Mouse (Mus musculus) neural tube, embryonic 15.5 days (tissue): ENCODE results near the gene Sytl2. TPM values are rescaled to one million over a fixed set of nuclear protein-coding genes. Genes with fewer than 3 reads are reported as not detected.

ENCODE experiments used
- ATAC-seq: fragments of 200-750 bp; cut with Nextera tagmentation; 2 replicates; pipeline ENCODE4 v1.8.0; 2017; ENCODE audit warnings: mild to moderate bottlenecking, moderate TSS enrichment, moderate library complexity; ENCODE audit not compliant: low FRiP score
- H3K27ac ChIP-seq: fragments of 300-500 bp; sonication (generic); replicated peaks from 2 replicates; pipeline ENCODE4 v1.5.1; 2015; ENCODE audit warnings: mild to moderate bottlenecking, inconsistent platforms
- H3K27me3 ChIP-seq: fragments of 300-500 bp; sonication (generic); replicated peaks from 2 replicates; pipeline ENCODE4 v1.6.1; 2015; ENCODE audit warnings: inconsistent platforms
- H3K36me3 ChIP-seq: fragments of 300-500 bp; sonication (generic); 2 replicates; pipeline ENCODE4 v1.6.1; 2015; ENCODE audit warnings: inconsistent platforms
- H3K4me1 ChIP-seq: fragments of 300-500 bp; sonication (generic); 2 replicates; pipeline ENCODE4 v1.6.1; 2015; ENCODE audit warnings: inconsistent platforms
- H3K4me2 ChIP-seq: fragments of 300-500 bp; sonication (generic); 2 replicates; pipeline ENCODE4 v1.6.1; 2015; ENCODE audit warnings: inconsistent platforms, mild to moderate bottlenecking, moderate library complexity
- H3K4me3 ChIP-seq: fragments of 300-500 bp; sonication (generic); replicated peaks from 2 replicates; pipeline ENCODE4 v1.5.1; 2015; ENCODE audit warnings: mild to moderate bottlenecking, inconsistent platforms
- H3K9ac ChIP-seq: fragments of 300-500 bp; sonication (generic); replicated peaks from 2 replicates; pipeline ENCODE4 v1.6.1; 2015; ENCODE audit warnings: mild to moderate bottlenecking, inconsistent platforms
- H3K9me3 ChIP-seq: fragments of 300-500 bp; sonication (generic); replicated peaks from 2 replicates; pipeline ENCODE4 v1.6.1; 2016; ENCODE audit warnings: inconsistent platforms
- WGBS: fragments of 180-500 bp; shearing (Covaris S2); methylation state at CpG from one replicate; pipeline ENCODE4 v1.1.7; 2015; ENCODE audit warnings: mixed read lengths; 5-methylcytosine and 5-hydroxymethylcytosine counted together
- polyA plus RNA-seq: library from polyadenylated mRNA; unstranded; fragments of >200 nt; fragmentation: Nextera tagmentation; extraction: Ambion mirVana; gene quantifications from 2 replicates; pipeline ENCODE4 v1.2.1, GENCODE M21; 2015

The Sytl2 gene
- polyA plus RNA-seq, 1 experiment from 2014 or later: 10.1 TPM

DNA sequence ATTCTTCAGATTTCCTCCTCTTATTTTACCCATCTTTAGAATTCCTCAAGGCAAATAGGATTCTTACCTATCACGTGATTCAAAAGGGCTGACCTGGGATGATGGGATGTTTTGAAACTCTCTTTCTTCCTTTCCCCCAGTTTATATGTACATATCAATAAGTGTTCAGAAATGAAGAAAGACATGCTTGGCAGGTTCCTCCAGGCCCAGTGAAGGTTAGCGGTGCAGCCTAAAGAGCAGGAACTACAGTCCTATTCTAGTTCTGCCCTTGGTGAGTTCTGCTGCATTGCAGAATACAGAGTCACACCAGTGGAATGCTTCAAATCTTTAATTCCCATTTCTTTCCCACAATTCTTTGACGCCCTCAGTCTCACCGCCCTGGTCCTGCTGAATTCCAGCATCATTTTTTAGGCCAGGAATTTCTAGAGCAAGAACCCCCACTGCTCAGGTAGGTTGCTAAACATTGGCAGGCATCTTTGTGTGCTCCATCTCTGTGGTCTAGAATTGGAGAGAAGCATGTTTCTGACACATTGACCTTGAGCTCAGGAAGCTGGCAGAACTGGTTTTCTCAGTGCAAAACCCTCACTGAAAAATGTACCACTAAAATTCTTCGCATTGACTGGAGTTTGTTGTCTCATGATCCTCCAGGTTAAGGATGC, 45.9 kb downstream of the Sytl2 start:
- H3K27me3 ChIP-seq: no peaks in the 10 kb centered on the region
- 90% methylated on average over 5 of the region's 5 CpGs for WGBS
- no peaks in the 10 kb centered on the region for H3K4me1 ChIP-seq
- no peak for ATAC-seq
- H3K9me3 ChIP-seq: no peaks in the 10 kb centered on the region
- H3K36me3 ChIP-seq: no peaks in the 10 kb centered on the region
- no peak overlapping the region for H3K9ac ChIP-seq
- H3K4me2 ChIP-seq: no peak overlapping the region
- no peak overlapping the region for H3K4me3 ChIP-seq
- H3K27ac ChIP-seq: no peak overlapping the region

DNA sequence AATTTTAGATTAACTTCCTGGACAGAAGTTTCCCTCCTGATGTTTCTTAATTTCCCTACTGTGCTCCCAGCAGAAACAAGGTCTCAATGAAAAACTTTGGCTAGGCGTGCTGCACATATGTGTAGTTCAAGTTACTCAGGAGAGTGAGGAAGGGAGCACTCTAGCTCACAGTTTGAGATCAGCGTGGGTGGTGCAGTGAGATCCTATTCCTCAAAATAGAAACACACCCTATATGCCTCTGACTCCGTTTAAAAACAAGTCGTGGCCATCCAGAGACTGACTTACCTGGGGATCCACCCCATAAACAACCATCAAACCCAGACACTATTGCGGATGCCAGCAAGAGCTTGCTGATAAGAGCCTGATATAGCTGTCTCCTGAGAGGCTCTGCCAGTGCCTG, 47.0 kb downstream of the Sytl2 start:
- no peaks in the 10 kb centered on the region for H3K27me3 ChIP-seq
- no peak for ATAC-seq
- 83% methylated on average over 5 of the region's 5 CpGs for WGBS
- H3K4me1 ChIP-seq: no peaks in the 10 kb centered on the region
- H3K9me3 ChIP-seq: no peaks in the 10 kb centered on the region
- no peak overlapping the region for H3K4me3 ChIP-seq
- no peak overlapping the region for H3K9ac ChIP-seq
- no peaks in the 10 kb centered on the region for H3K36me3 ChIP-seq
- no peak overlapping the region for H3K27ac ChIP-seq
- H3K4me2 ChIP-seq: no peak overlapping the region

DNA sequence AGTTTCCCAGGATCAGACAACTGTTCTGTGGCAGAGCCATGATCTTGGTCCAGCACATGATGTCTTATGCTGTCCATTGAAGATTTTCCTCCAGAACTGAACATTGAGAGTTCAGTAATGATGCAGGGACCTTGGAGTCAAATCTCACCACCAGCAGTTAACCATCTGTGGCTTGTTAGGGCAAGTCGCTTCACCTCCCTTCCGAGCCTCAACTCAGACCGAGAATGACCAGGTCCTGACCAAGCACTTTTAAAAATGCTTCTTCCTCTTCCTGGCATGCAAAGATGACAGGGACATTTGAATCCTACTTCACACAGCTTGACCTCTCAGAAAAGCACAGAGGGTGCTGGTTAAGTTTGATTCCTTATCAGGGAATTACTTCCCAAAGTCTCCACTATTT, 50.1 kb downstream of the Sytl2 start:
- 94% methylated on average over 3 of the region's 3 CpGs for WGBS
- H3K9me3 ChIP-seq: no peaks in the 10 kb centered on the region
- H3K9ac ChIP-seq: no peak overlapping the region
- no peaks in the 10 kb centered on the region for H3K27me3 ChIP-seq
- no peaks in the 10 kb centered on the region for H3K36me3 ChIP-seq
- no peak overlapping the region for H3K4me2 ChIP-seq
- H3K4me3 ChIP-seq: no peak overlapping the region
- ATAC-seq: no peak
- H3K4me1 ChIP-seq: no peaks in the 10 kb centered on the region
- H3K27ac ChIP-seq: no peak overlapping the region

DNA sequence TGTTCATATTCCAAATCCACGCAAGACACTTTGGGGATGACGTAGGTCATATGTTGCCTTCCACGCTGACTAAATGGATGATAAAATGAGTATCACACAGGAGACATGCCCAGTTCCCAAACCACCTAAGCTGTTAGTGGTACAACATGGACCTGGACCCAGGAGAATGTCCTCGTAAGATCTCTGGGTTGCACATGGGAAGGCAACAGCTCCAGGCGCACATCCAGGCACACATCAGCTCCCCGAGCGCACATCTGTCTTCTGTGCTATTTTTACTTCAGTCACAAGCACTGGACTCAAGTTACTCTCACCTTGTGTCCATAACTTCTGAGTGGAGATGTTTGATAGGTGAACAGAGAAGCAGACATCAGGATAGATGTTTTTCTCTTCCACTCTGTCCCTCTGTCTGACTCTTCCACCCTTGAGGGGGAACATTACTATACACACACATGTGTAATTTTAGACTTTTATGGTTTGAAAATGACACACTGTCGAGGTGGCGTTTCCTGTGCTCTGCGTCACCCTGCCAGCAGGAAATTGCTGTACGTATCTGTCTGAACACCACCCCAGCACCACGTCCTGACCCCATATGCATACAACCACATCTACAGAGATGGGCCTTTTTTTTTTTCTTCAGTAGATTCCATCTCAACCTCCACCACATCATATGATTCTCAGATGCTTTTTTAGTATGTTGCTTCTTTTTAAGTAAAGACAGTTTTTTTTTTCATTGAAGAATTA, 51.6 kb downstream of the Sytl2 start:
- H3K27me3 ChIP-seq: no peaks in the 10 kb centered on the region
- H3K27ac ChIP-seq: no peak overlapping the region
- H3K9ac ChIP-seq: no peak overlapping the region
- WGBS: 89% methylated on average over 12 of the region's 12 CpGs
- H3K4me3 ChIP-seq: no peak overlapping the region
- H3K4me1 ChIP-seq: no peaks in the 10 kb centered on the region
- no peak overlapping the region for H3K4me2 ChIP-seq
- ATAC-seq: no peak
- no peaks in the 10 kb centered on the region for H3K9me3 ChIP-seq
- no peaks in the 10 kb centered on the region for H3K36me3 ChIP-seq

DNA sequence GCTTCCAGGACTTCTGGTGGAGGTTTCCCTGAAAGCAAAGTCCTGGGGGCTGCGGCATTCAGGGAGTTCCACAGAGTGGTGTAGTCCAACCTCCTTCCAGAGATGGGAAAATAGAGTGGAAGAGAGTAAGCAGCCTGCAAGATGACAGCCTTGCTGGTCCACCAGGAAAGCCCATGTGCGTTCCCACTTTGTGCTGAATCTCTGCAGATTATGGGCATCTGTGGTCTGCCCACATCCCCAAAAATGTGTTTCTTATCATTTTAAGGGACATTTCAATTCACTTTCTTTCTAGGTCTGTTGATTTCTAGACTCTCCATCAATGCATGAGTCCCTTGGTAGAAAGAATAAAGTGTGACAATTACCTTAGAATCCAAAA, 52.2 kb downstream of the Sytl2 start:
- 96% methylated on average over 2 of the region's 2 CpGs for WGBS
- H3K4me2 ChIP-seq: no peak overlapping the region

DNA sequence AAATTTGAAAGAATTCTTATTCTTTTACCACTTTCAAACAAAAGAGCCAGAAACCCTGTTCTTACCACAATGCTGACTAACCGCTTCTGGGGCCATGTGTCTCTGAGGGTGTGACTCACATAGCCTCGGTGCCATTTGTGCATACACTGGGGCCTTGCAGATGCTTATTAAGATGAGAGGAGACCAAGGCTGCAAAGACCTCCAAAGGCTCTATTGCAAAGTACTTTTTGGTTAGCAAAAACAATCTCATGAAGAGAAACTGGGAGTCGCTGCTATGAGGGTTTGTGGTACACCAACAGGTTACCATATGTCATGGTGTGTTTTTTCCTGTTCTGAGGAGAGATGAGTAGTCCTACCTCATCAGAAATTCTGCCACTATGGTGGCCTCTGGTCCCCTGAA, 53.4 kb downstream of the Sytl2 start:
- 89% methylated on average over 3 of the region's 3 CpGs for WGBS
- Histone ChIP-seq H3K4me2 (no peak overlapping the region), H3K9me3 (no peaks in the 10 kb centered on the region), H3K27ac (no peak overlapping the region), H3K4me3 (no peak overlapping the region), H3K4me1 (no peaks in the 10 kb centered on the region), H3K9ac (no peak overlapping the region), H3K36me3 (no peaks in the 10 kb centered on the region), H3K27me3 (no peaks in the 10 kb centered on the region)
- ATAC-seq: no peak

More for the DNA sequence above, 52.2 kb downstream of the Sytl2 start:
- Histone ChIP-seq H3K36me3 (no peaks in the 10 kb centered on the region), H3K27me3 (no peaks in the 10 kb centered on the region), H3K4me1 (no peaks in the 10 kb centered on the region), H3K27ac (no peak overlapping the region), H3K9ac (no peak overlapping the region), H3K9me3 (no peaks in the 10 kb centered on the region), H3K4me3 (no peak overlapping the region)
- no peak for ATAC-seq

DNA sequence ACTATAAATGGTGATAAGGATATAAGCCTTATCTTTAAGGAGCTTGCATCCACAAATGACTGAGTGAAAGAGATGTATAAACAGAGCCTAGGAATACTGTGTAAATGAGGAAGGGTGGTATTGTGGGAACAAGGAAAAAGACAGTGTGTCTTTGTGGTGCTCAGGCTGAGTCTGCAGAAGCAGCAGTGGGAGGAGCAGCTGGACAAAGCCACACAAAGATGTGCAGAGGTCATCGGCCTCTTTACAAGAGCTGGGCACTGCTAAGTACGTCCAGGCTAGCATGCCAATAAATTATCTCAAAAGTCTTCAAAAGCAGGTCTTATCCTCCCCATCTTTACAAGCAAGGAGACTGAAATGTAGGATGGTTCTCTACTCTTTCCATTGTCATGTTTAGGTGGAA, 53.9 kb downstream of the Sytl2 start:
- Histone ChIP-seq H3K27ac (no peak overlapping the region), H3K36me3 (no peaks in the 10 kb centered on the region), H3K9me3 (no peaks in the 10 kb centered on the region), H3K4me1 (no peaks in the 10 kb centered on the region), H3K27me3 (no peaks in the 10 kb centered on the region), H3K4me3 (no peak overlapping the region), H3K4me2 (no peak overlapping the region), H3K9ac (no peak overlapping the region)
- WGBS: 38% methylated on average over 2 of the region's 2 CpGs
- no peak for ATAC-seq

DNA sequence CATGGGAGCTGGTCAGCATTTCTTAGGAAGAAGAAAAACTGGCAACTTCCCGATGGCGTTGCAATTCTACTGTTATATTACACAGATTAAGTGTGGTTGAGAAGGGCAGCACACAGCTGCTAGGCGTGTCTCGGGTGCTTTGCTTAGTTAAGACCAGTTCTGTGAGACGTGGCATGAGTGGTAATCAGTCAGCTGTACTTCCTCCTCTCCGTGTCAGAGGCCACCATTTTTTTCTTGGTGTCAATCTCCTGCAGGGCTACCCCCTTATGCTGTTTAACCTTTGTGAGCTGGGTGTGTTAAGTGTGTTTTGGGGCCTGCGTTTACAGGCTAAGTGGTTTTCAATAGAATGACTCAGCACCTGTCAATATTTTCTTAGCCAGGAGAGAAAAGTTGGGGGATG, 60.7 kb downstream of the Sytl2 start:
- ATAC-seq: no peak
- no peak overlapping the region for H3K9ac ChIP-seq
- 78% methylated on average over 7 of the region's 7 CpGs for WGBS
- no peaks in the 10 kb centered on the region for H3K9me3 ChIP-seq
- no peak overlapping the region for H3K27ac ChIP-seq
- H3K27me3 ChIP-seq: no peaks in the 10 kb centered on the region
- no peaks in the 10 kb centered on the region for H3K4me1 ChIP-seq
- no peak overlapping the region for H3K4me2 ChIP-seq
- no peaks in the 10 kb centered on the region for H3K36me3 ChIP-seq
- no peak overlapping the region for H3K4me3 ChIP-seq

DNA sequence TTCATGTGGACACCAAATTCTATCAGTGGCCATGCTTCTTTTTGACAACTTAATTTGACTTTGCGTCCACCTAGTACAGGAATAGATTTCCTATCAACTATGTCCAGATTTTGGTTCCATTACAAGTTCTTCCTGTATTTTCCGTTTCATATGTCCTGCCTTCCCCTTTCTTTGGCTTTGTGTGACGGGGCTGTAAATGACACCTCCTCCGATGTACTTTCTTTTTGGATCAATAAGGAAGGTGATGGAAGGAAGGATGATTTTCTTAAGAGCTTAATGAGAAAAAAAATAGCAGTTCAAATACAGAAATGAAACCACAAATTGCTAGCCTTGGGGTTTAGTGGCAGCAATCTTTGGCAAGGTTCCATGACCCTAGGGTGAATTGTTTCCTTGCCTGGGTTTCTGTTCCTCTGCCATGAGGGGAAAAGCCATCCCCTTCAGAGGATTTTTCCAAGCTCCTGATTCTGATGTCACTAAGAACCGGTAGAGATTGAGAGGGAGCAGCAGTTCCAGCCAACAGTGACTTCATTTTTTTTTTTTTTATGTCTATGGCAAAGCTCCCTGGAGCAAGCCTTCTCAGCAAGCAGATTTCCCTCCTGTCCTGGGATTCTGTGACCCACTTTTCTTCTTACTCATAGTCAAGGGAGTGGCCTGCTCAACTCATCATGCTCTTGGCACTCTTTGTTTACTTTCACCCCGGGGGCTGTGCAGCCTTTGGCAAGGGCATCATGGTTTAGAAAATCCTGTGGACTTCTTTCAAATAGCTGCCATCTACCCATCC, 68.2 kb downstream of the Sytl2 start:
- no peaks in the 10 kb centered on the region for H3K27me3 ChIP-seq
- no peak for ATAC-seq
- no peak overlapping the region for H3K27ac ChIP-seq
- H3K36me3 ChIP-seq: no peaks in the 10 kb centered on the region
- 83% methylated on average over 6 of the region's 6 CpGs for WGBS
- H3K9ac ChIP-seq: no peak overlapping the region
- H3K4me1 ChIP-seq: no peaks in the 10 kb centered on the region
- H3K9me3 ChIP-seq: no peaks in the 10 kb centered on the region
- no peak overlapping the region for H3K4me3 ChIP-seq
- no peak overlapping the region for H3K4me2 ChIP-seq

DNA sequence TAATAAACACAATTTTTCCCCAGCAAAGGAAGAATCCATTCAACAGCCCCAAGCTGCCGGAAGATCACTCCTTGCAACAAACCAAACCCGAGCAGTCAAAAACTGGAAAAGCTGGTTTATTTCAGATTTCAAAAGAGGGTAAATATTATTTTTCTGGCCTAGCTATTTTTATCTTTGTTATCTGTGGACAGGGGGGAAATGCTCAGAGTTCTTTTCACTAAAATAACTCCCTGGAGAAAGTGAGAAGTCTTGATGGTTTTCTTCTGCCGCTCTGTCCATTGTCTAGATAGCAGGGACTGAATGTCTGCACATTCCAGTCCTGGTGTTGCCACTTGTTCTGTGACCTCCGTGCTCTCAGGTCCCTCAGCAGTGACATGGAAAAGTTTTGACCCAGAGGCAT, 70.8 kb downstream of the Sytl2 start:
- Histone ChIP-seq H3K4me1 (no peaks in the 10 kb centered on the region), H3K4me3 (no peak overlapping the region), H3K9me3 (no peaks in the 10 kb centered on the region), H3K27ac (no peak overlapping the region), H3K9ac (no peak overlapping the region), H3K27me3 (no peaks in the 10 kb centered on the region), H3K4me2 (no peak overlapping the region), H3K36me3 (no peaks in the 10 kb centered on the region)
- ATAC-seq: no peak
- 76% methylated on average over 4 of the region's 4 CpGs for WGBS

DNA sequence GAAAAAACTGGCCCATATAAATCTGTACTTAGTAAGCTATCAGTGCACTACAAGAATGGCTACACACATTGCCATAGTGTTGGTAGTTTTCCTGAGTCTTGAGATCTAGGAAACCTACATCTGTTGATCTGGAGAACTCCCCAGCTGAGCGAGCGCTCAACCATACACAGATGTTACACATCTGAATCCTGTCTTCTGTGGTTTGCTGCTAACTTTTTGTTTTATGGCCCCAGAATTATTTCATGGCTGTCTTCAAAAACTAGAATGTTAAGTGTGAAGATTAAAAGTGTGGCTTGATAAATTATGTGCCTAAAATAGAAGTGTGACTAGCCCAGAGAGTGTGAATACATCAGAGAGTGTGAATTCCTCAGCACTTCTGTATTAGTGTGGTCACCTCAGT, 82.4 kb downstream of the Sytl2 start:
- ATAC-seq: no peak
- Histone ChIP-seq H3K9me3 (no peaks in the 10 kb centered on the region), H3K4me2 (no peak overlapping the region), H3K36me3 (no peaks in the 10 kb centered on the region), H3K27me3 (no peaks in the 10 kb centered on the region), H3K9ac (no peak overlapping the region), H3K4me1 (peaks cover 8% of the 10 kb centered on the region; the same call in 1 of the 2 replicates), H3K27ac (no peak overlapping the region), H3K4me3 (no peak overlapping the region)
- WGBS: 93% methylated on average over 2 of the region's 2 CpGs
